Mouse (Mus musculus): ENCODE measurements around the gene Gm45015. TPM values are rescaled to one million over a fixed set of nuclear protein-coding genes. Genes with fewer than 3 reads are reported as not detected.

Gene Gm45015
- not detected in 2 replicates for polyA plus RNA-seq (2014; fragmentation: Nextera tagmentation; extraction: Ambion mirVana)

DNA sequence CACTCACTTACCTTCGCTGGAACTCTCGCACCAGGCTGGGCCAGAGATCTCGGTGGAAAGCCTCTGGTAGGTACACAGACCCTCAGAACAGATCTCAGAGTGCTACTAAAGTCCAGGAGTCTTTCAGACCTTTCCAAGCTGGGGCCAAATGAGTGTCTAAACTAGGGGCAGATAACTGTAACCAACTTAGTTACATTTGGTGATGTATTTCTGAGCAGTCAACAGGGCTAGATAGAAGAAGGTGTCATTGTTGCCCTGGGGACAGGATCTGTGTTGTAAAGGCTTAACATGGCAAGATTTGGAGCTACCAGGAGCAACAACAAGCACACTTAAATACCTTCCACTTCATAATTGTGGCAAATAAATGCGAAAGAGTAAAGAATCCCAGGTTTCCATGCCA is at the start of gene Gm45015:
Gm45015 (minus strand) TSS at position 101 of the 400 bp plus-strand sequence.
- H3K4me1 ChIP-seq (ENCODE audit: control insufficient read depth, insufficient read depth, low read length) = no peaks in the 10 kb centered on the region
- ATAC-seq (ENCODE audit: insufficient number of reproducible peaks, low FRiP score, low TSS enrichment, low read depth) (no peak), DNase-seq (ENCODE audit: low spot score) (no peak)
- no peak within 1 kb of the TSS for H3K4me2 ChIP-seq (ENCODE audit: low read depth, severe bottlenecking)
- no peaks in the 10 kb centered on the region for H3K9me3 ChIP-seq (ENCODE audit: control insufficient read depth, low read length)
- no peak within 1 kb of the TSS for H3K4me3 ChIP-seq (ENCODE audit: low read depth, low read length)
- H3K9ac ChIP-seq (ENCODE audit: low read length) = no peak within 1 kb of the TSS
- no peak within 1 kb of the TSS for H3K27ac ChIP-seq (replicated peaks; ENCODE audit: low read depth, low read length)
- no peaks in the 10 kb centered on the region for H3K36me3 ChIP-seq (ENCODE audit: control insufficient read depth, insufficient read depth, low read length)
- H3K27me3 ChIP-seq (ENCODE audit: control insufficient read depth, insufficient read depth, low read length) = no peaks in the 10 kb centered on the region
- WGBS = 86% methylated on average over 4 of the region's 4 CpGs

GRCm38 (mm10) chrX:73384924-73385323 is 48.3 kb upstream of the Gm45015 start:
- Histone ChIP-seq H3K27me3 (ENCODE audit: control insufficient read depth, insufficient read depth, low read length) (no peaks in the 10 kb centered on the region), H3K9ac (ENCODE audit: low read length) (no peak overlapping the region), H3K4me1 (ENCODE audit: control insufficient read depth, insufficient read depth, low read length) (no peaks in the 10 kb centered on the region), H3K27ac (replicated peaks; ENCODE audit: low read depth, low read length) (no peak overlapping the region), H3K36me3 (ENCODE audit: control insufficient read depth, insufficient read depth, low read length) (no peaks in the 10 kb centered on the region), H3K4me3 (ENCODE audit: low read depth, low read length) (no peak overlapping the region), H3K4me2 (ENCODE audit: low read depth, severe bottlenecking) (no peak overlapping the region), H3K9me3 (ENCODE audit: control insufficient read depth, low read length) (no peaks in the 10 kb centered on the region)
- DNase-seq (ENCODE audit: low spot score) (no peak), ATAC-seq (ENCODE audit: insufficient number of reproducible peaks, low FRiP score, low TSS enrichment, low read depth) (no peak)
- WGBS = 36% methylated on average over 1 of the region's 1 CpGs

DNA sequence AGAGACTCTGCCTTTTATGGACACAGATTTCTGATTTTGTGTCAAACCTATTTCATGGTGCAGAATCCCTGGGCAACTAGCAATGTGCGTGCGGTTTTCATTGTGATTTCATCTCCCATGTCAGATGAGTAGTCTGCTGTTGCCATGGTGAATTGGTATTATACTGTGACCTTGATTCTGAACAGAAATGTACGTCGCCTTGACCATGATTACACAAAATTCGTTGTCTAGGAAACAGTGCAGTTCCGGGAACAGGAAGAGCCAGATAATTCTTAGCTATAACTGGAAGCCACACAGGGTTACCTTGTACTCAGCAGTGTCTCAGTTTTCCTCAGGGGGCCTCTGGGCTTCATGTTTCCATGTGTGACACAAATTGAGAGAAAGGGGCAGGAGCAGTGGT is 47.8 kb upstream of the Gm45015 start:
- ATAC-seq (ENCODE audit: insufficient number of reproducible peaks, low FRiP score, low TSS enrichment, low read depth) (no peak), DNase-seq (ENCODE audit: low spot score) (no peak)
- Histone ChIP-seq H3K36me3 (ENCODE audit: control insufficient read depth, insufficient read depth, low read length) (no peaks in the 10 kb centered on the region), H3K4me1 (ENCODE audit: control insufficient read depth, insufficient read depth, low read length) (no peaks in the 10 kb centered on the region), H3K9me3 (ENCODE audit: control insufficient read depth, low read length) (no peaks in the 10 kb centered on the region), H3K27me3 (ENCODE audit: control insufficient read depth, insufficient read depth, low read length) (no peaks in the 10 kb centered on the region), H3K27ac (replicated peaks; ENCODE audit: low read depth, low read length) (no peak overlapping the region), H3K4me3 (ENCODE audit: low read depth, low read length) (no peak overlapping the region), H3K4me2 (ENCODE audit: low read depth, severe bottlenecking) (no peak overlapping the region), H3K9ac (ENCODE audit: low read length) (no peak overlapping the region)
- 85% methylated on average over 6 of the region's 6 CpGs for WGBS

GRCm38 (mm10) chrX:73363291-73363690 is 26.7 kb upstream of the Gm45015 start:
- no peak for DNase-seq (ENCODE audit: low spot score)
- H3K9me3 ChIP-seq (ENCODE audit: control insufficient read depth, low read length) = no peaks in the 10 kb centered on the region
- H3K4me1 ChIP-seq (ENCODE audit: control insufficient read depth, insufficient read depth, low read length) = no peaks in the 10 kb centered on the region
- ATAC-seq (ENCODE audit: insufficient number of reproducible peaks, low FRiP score, low TSS enrichment, low read depth) = no peak
- no peak overlapping the region for H3K9ac ChIP-seq (ENCODE audit: low read length)
- H3K36me3 ChIP-seq (ENCODE audit: control insufficient read depth, insufficient read depth, low read length) = no peaks in the 10 kb centered on the region
- H3K4me2 ChIP-seq (ENCODE audit: low read depth, severe bottlenecking) = no peak overlapping the region
- no peak overlapping the region for H3K27ac ChIP-seq (replicated peaks; ENCODE audit: low read depth, low read length)
- H3K27me3 ChIP-seq (ENCODE audit: control insufficient read depth, insufficient read depth, low read length) = no peaks in the 10 kb centered on the region
- H3K4me3 ChIP-seq (ENCODE audit: low read depth, low read length) = no peak overlapping the region

DNA sequence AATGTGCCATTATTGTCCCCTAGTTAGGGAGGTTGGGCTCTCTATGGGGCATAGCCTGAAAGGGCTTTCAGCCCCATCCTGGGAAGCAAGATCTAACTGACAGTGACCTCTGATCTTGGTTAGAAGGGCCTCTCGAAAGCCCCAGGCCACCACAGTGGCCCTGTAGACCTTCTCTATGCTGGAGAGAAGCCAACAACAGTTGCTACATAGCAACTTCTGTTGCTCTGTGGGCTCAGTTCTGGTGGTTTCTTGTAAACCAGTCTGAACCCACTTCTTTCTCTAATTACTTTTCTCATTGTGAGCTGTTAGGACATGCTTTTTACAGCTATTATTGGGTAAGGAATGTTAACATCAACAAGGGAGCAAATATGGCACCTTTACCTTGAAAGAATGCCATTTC is 20.1 kb upstream of the Gm45015 start:
- no peak for DNase-seq (ENCODE audit: low spot score)
- Histone ChIP-seq H3K27ac (replicated peaks; ENCODE audit: low read depth, low read length) (no peak overlapping the region), H3K4me2 (ENCODE audit: low read depth, severe bottlenecking) (no peak overlapping the region), H3K36me3 (ENCODE audit: control insufficient read depth, insufficient read depth, low read length) (peaks cover 11% of the 10 kb centered on the region; the same call in 1 of the 2 replicates), H3K9me3 (ENCODE audit: control insufficient read depth, low read length) (no peaks in the 10 kb centered on the region), H3K27me3 (ENCODE audit: control insufficient read depth, insufficient read depth, low read length) (no peaks in the 10 kb centered on the region), H3K9ac (ENCODE audit: low read length) (no peak overlapping the region), H3K4me1 (ENCODE audit: control insufficient read depth, insufficient read depth, low read length) (no peaks in the 10 kb centered on the region), H3K4me3 (ENCODE audit: low read depth, low read length) (no peak overlapping the region)
- no peak for ATAC-seq (ENCODE audit: insufficient number of reproducible peaks, low FRiP score, low TSS enrichment, low read depth)
- WGBS = 73% methylated on average over 1 of the region's 1 CpGs

DNA sequence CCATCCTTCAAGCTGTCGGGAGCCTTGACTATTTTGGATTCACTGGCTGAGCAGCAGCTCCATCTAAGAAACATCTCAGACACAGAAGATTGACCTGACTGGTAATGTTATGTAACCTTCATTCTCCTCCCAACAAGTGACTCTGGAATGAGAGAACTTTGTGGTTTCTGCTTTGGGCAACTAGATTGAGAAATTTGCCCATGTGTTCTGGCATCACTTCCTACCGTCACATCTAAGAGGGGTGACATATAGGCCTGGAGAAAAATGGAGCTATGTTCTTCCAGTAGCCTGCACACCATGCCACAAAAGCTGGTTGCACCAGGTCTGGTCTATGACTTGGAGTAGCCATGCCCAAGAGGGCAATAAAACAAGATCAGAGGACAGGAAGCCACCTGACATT is 19.5 kb upstream of the Gm45015 start:
- Histone ChIP-seq H3K27ac (replicated peaks; ENCODE audit: low read depth, low read length) (no peak overlapping the region), H3K27me3 (ENCODE audit: control insufficient read depth, insufficient read depth, low read length) (no peaks in the 10 kb centered on the region), H3K9ac (ENCODE audit: low read length) (no peak overlapping the region), H3K4me1 (ENCODE audit: control insufficient read depth, insufficient read depth, low read length) (no peaks in the 10 kb centered on the region), H3K9me3 (ENCODE audit: control insufficient read depth, low read length) (no peaks in the 10 kb centered on the region), H3K4me3 (ENCODE audit: low read depth, low read length) (no peak overlapping the region), H3K4me2 (ENCODE audit: low read depth, severe bottlenecking) (no peak overlapping the region), H3K36me3 (ENCODE audit: control insufficient read depth, insufficient read depth, low read length) (peaks cover 11% of the 10 kb centered on the region; the same call in 1 of the 2 replicates)
- whole genome bisulfite sequencing = 85% methylated on average over 2 of the region's 2 CpGs
- no peak for ATAC-seq (ENCODE audit: insufficient number of reproducible peaks, low FRiP score, low TSS enrichment, low read depth)
- DNase-seq (ENCODE audit: low spot score) = no peak

- DNase-seq (ENCODE audit: low spot score) (no peak), ATAC-seq (ENCODE audit: insufficient number of reproducible peaks, low FRiP score, low TSS enrichment, low read depth) (no peak)
- Histone ChIP-seq H3K27ac (replicated peaks; ENCODE audit: low read depth, low read length) (no peak overlapping the region), H3K9me3 (ENCODE audit: control insufficient read depth, low read length) (no peaks in the 10 kb centered on the region), H3K36me3 (ENCODE audit: control insufficient read depth, insufficient read depth, low read length) (no peaks in the 10 kb centered on the region), H3K4me3 (ENCODE audit: low read depth, low read length) (no peak overlapping the region), H3K4me1 (ENCODE audit: control insufficient read depth, insufficient read depth, low read length) (no peaks in the 10 kb centered on the region), H3K27me3 (ENCODE audit: control insufficient read depth, insufficient read depth, low read length) (0 out of 2 replicates have a peak, but pooled peaks cover 2% of the 10 kb centered on the region), H3K9ac (ENCODE audit: low read length) (no peak overlapping the region), H3K4me2 (ENCODE audit: low read depth, severe bottlenecking) (no peak overlapping the region)
- WGBS = 85% methylated on average over 1 of the region's 1 CpGs
These were observed 7.7 kb upstream of the Gm45015 start for GRCm38 (mm10) chrX:73344346-73344745.

GRCm38 (mm10) chrX:73343802-73344201 is 7.2 kb upstream of the Gm45015 start:
- 0 out of 2 replicates have a peak, but pooled peaks cover 2% of the 10 kb centered on the region for H3K27me3 ChIP-seq (ENCODE audit: control insufficient read depth, insufficient read depth, low read length)
- no peaks in the 10 kb centered on the region for H3K9me3 ChIP-seq (ENCODE audit: control insufficient read depth, low read length)
- no peaks in the 10 kb centered on the region for H3K4me1 ChIP-seq (ENCODE audit: control insufficient read depth, insufficient read depth, low read length)
- no peak overlapping the region for H3K9ac ChIP-seq (ENCODE audit: low read length)
- no peak overlapping the region; the same call in 1 of the 2 replicates for H3K4me3 ChIP-seq (ENCODE audit: low read depth, low read length)
- 79% methylated on average over 1 of the region's 1 CpGs for WGBS
- H3K36me3 ChIP-seq (ENCODE audit: control insufficient read depth, insufficient read depth, low read length) = no peaks in the 10 kb centered on the region
- no peak for DNase-seq (ENCODE audit: low spot score)
- H3K27ac ChIP-seq (replicated peaks; ENCODE audit: low read depth, low read length) = no peak overlapping the region
- no peak overlapping the region; the same call in 1 of the 2 replicates for H3K4me2 ChIP-seq (ENCODE audit: low read depth, severe bottlenecking)
- ATAC-seq (ENCODE audit: insufficient number of reproducible peaks, low FRiP score, low TSS enrichment, low read depth) = no peak

Measured in limb, embryonic 11.5 days (tissue).